Mouse (Mus musculus) megakaryocyte, embryonic 14.5 days (primary cell): ENCODE data around the gene Smarcb1.

Experiments used
- FLI1 ChIP-seq: IDR thresholded peaks from 2 replicates; pipeline ENCODE4 v1.6.1; 2012; ENCODE audit warnings: low read length, inconsistent platforms, mixed read lengths
- GATA1 ChIP-seq: IDR thresholded peaks from 3 replicates; pipeline ENCODE4 v1.6.1; 2012; ENCODE audit warnings: mixed read lengths, low read length, inconsistent platforms, borderline replicate concordance

- TF ChIP-seq GATA1 (no peak), FLI1 (no peak)
Measured at GRCm38 (mm10) chr10:75945213-75945612, 23.8 kb upstream of the Smarcb1 start.
